Mouse (Mus musculus) bone marrow, adult 2 months (tissue): ENCODE measurements around the gene Glt1d1. TPM values are rescaled to one million over a fixed set of nuclear protein-coding genes. Genes with fewer than 3 reads are reported as not detected.
A peak's percentile ranks its signal among the peaks of the same experiment; 100 is the strongest.

Experiments used
- H3K27ac ChIP-seq: fragments of 200-500 bp; 2 replicates; pipeline ENCODE4 v1.5.1; 2012; ENCODE audit warnings: low read depth, mild to moderate bottlenecking, control low read depth, inconsistent platforms, low read length; ENCODE audit not compliant: control insufficient read depth, poor library complexity, insufficient read depth
- H3K4me1 ChIP-seq: fragments of 200-500 bp; 2 replicates; pipeline ENCODE4 v1.6.1; 2011; ENCODE audit warnings: low read length; ENCODE audit not compliant: control insufficient read depth, insufficient read depth
- H3K4me3 ChIP-seq: fragments of 200-500 bp; replicated peaks from 2 replicates; pipeline ENCODE3; 2011; ENCODE audit warnings: mild to moderate bottlenecking, low read depth, low read length, control low read depth; ENCODE audit not compliant: control insufficient read depth
- CTCF ChIP-seq: fragments of 200-500 bp; IDR thresholded peaks from 2 replicates; pipeline ENCODE4 v1.5.1; 2011; ENCODE audit warnings: low read length, control low read depth; ENCODE audit not compliant: control insufficient read depth, insufficient read depth
- POLR2A ChIP-seq: fragments of 200-500 bp; IDR thresholded peaks from 2 replicates; pipeline ENCODE4 v1.6.1; 2011; ENCODE audit warnings: low read depth, mild to moderate bottlenecking, control low read depth, low read length, borderline replicate concordance; ENCODE audit not compliant: control insufficient read depth
- whole genome bisulfite sequencing: fragments of 180-500 bp; shearing (Covaris S2); methylation state at CpG from one replicate; pipeline ENCODE4 v1.1.7; 2018; 5-methylcytosine and 5-hydroxymethylcytosine counted together
- polyA plus RNA-seq: library from polyadenylated mRNA; stranded (reverse); fragments of >200 nt; gene quantifications from 2 replicates; pipeline ENCODE4 v1.2.4, GENCODE M21; 2011; ENCODE audit warnings: low replicate concordance; ENCODE audit not compliant: missing spikeins, insufficient read depth, insufficient read length

The Glt1d1 gene
- polyA plus RNA-seq, 1 experiment = 4.8 TPM

- no peak overlapping the region for H3K4me3 ChIP-seq
- TF ChIP-seq POLR2A = no peak
- no peak for TF ChIP-seq CTCF
- 75% methylated on average over 2 of the region's 2 CpGs for WGBS
- H3K27ac ChIP-seq = no peak overlapping the region
- no peaks in the 10 kb centered on the region; the same call in 1 of the 2 replicates for H3K4me1 ChIP-seq
Measured at GRCm38 (mm10) chr5:127638177-127638576, 6.1 kb downstream of the Glt1d1 start.

GRCm38 (mm10) chr5:127639067-127639605, 7.1 kb downstream of the Glt1d1 start:
- H3K4me1 ChIP-seq = no peaks in the 10 kb centered on the region; the same call in 1 of the 2 replicates
- H3K4me3 ChIP-seq = no peak overlapping the region
- 79% methylated on average over 6 of the region's 6 CpGs for WGBS
- no peak overlapping the region for H3K27ac ChIP-seq
- TF ChIP-seq POLR2A (no peak), CTCF (no peak)

- WGBS = 87% methylated on average over 13 of the region's 13 CpGs
- H3K4me1 ChIP-seq = no peaks in the 10 kb centered on the region; the same call in 1 of the 2 replicates
Measured at GRCm38 (mm10) chr5:127639635-127640034, 7.6 kb downstream of the Glt1d1 start.

GRCm38 (mm10) chr5:127640359-127640758, 8.3 kb downstream of the Glt1d1 start:
- H3K4me1 ChIP-seq = no peaks in the 10 kb centered on the region; the same call in 1 of the 2 replicates
- no peak for TF ChIP-seq POLR2A
- peak; percentile 36; the same call in 1 of the 2 replicates for TF ChIP-seq CTCF
- WGBS = 78% methylated on average over 3 of the region's 3 CpGs
- no peak overlapping the region for H3K4me3 ChIP-seq
- H3K27ac ChIP-seq = no peak overlapping the region

More at GRCm38 (mm10) chr5:127639635-127640034, 7.6 kb downstream of the Glt1d1 start:
- no peak for TF ChIP-seq CTCF
- TF ChIP-seq POLR2A = no peak
- Histone ChIP-seq H3K27ac (no peak overlapping the region), H3K4me3 (no peak overlapping the region)

GRCm38 (mm10) chr5:127641185-127641958, 9.3 kb downstream of the Glt1d1 start:
- Histone ChIP-seq H3K27ac (no peak overlapping the region), H3K4me1 (no peaks in the 10 kb centered on the region; the same call in 1 of the 2 replicates), H3K4me3 (no peak overlapping the region)
- 87% methylated on average over 15 of the region's 15 CpGs for WGBS
- TF ChIP-seq POLR2A (no peak), CTCF (no peak)

- 51% methylated on average over 6 of the region's 6 CpGs for WGBS
- Histone ChIP-seq H3K4me1 (no peaks in the 10 kb centered on the region), H3K4me3 (no peak overlapping the region), H3K27ac (no peak overlapping the region)
- TF ChIP-seq POLR2A = no peak
- TF ChIP-seq CTCF = peak; percentile 53
Measured at GRCm38 (mm10) chr5:127648046-127648445, 16.0 kb downstream of the Glt1d1 start.

- Histone ChIP-seq H3K4me3 (no peak overlapping the region), H3K27ac (no peak overlapping the region), H3K4me1 (no peaks in the 10 kb centered on the region)
- TF ChIP-seq POLR2A (no peak), CTCF (peak; percentile 74)
Measured at GRCm38 (mm10) chr5:127649077-127649476, 17.0 kb downstream of the Glt1d1 start.

- no peak overlapping the region for H3K4me3 ChIP-seq
- 68% methylated on average over 2 of the region's 2 CpGs for WGBS
- no peak for TF ChIP-seq POLR2A
- TF ChIP-seq CTCF = 0 out of 2 replicates have a peak, but pooled peaks have one; percentile 13
- no peak overlapping the region for H3K27ac ChIP-seq
- H3K4me1 ChIP-seq = no peaks in the 10 kb centered on the region
Measured at GRCm38 (mm10) chr5:127658257-127658656, 26.2 kb downstream of the Glt1d1 start.
